Mouse (Mus musculus) G1E (cell line): ENCODE data around the gene Coasy. TPM values are rescaled to one million over a fixed set of nuclear protein-coding genes. Genes with fewer than 3 reads are reported as not detected.
A peak's percentile ranks its signal among the peaks of the same experiment; 100 is the strongest.

Experiments used
- ATAC-seq: 2 replicates; pipeline ENCODE4 v1.8.0; 2016; ENCODE audit warnings: mild to moderate bottlenecking; ENCODE audit not compliant: insufficient number of reproducible peaks, poor library complexity, low FRiP score, severe bottlenecking; ENCODE audit errors: extremely low read depth
- DNase-seq: peaks from one replicate; pipeline ENCODE4 v3.0.0; 2012; ENCODE audit warnings: low spot score
- H3K27me3 ChIP-seq: 2 replicates; pipeline ENCODE4 v1.6.1; 2012; ENCODE audit warnings: mild to moderate bottlenecking, low read length, inconsistent platforms; ENCODE audit not compliant: insufficient read depth
- H3K36me3 ChIP-seq: replicated peaks from 2 replicates; pipeline ENCODE3; 2012; ENCODE audit warnings: mild to moderate bottlenecking, inconsistent platforms
- H3K4me1 ChIP-seq: 2 replicates; pipeline ENCODE4 v1.6.1; 2012; ENCODE audit warnings: low read depth, low read length, inconsistent platforms, mixed read lengths; ENCODE audit not compliant: insufficient read depth
- H3K4me3 ChIP-seq: 2 replicates; pipeline ENCODE4 v1.5.1; 2012; ENCODE audit warnings: low read depth, mild to moderate bottlenecking, inconsistent platforms, low read length, moderate library complexity, mixed read lengths
- H3K9me3 ChIP-seq: replicated peaks from 2 replicates; pipeline ENCODE4 v1.6.1; 2012; ENCODE audit warnings: inconsistent platforms
- CTCF ChIP-seq: IDR thresholded peaks from 2 replicates; pipeline ENCODE4 v1.5.1; 2012; ENCODE audit warnings: low read depth, low read length, inconsistent platforms, mixed read lengths
- GATA1 ChIP-seq: IDR thresholded peaks from 2 replicates; pipeline ENCODE4 v1.6.1; 2012; ENCODE audit warnings: borderline replicate concordance, low read length, inconsistent platforms, mixed read lengths
- GATA2 ChIP-seq: IDR thresholded peaks from 2 replicates; pipeline ENCODE4 v1.6.1; 2012; ENCODE audit warnings: low read depth, low read length, inconsistent platforms, borderline replicate concordance
- POLR2AphosphoS5 ChIP-seq: IDR thresholded peaks from 2 replicates; pipeline ENCODE4 v1.6.1; 2012; ENCODE audit warnings: low read depth, low read length, inconsistent platforms; ENCODE audit not compliant: insufficient replicate concordance
- TAL1 ChIP-seq: conservative IDR thresholded peaks from 2 replicates; pipeline ENCODE4 v1.6.1; 2012; ENCODE audit warnings: low read depth, low read length, inconsistent platforms, mixed read lengths
- polyA plus RNA-seq: library from polyadenylated mRNA; stranded (reverse); fragments of >175 nt; gene quantifications from 2 replicates; pipeline ENCODE4 v1.2.3, GENCODE M21; 2012
- total RNA-seq, 2 experiments: library from RNA; stranded (forward) in 1 of 2; stranded (reverse) in 1 of 2; fragments of 200-1000 nt in 1 of 2; fragments of >200 nt in 1 of 2; fragmentation: Nextera tagmentation in 1 of 2; gene quantifications; 2 replicates each; pipeline ENCODE4 v1.2.3; 2014 to 2017

Gene Coasy
- total and polyA plus RNA-seq, 3 experiments: 26.7 to 39.3 (median 32.6) TPM

GRCm38 (mm10) chr11:101053974-101054373 is 28.4 kb upstream of the Coasy start:
- peaks cover 32% of the 10 kb centered on the region for H3K4me1 ChIP-seq
- TF ChIP-seq TAL1: no peak
- no peak for TF ChIP-seq GATA2
- no peak for TF ChIP-seq GATA1
- no peaks in the 10 kb centered on the region; the same call in 1 of the 2 replicates for H3K9me3 ChIP-seq
- H3K4me3 ChIP-seq: no peak overlapping the region
- no peak for ATAC-seq
- H3K27me3 ChIP-seq: no peaks in the 10 kb centered on the region
- no peak for DNase-seq
- H3K36me3 ChIP-seq: peaks cover 99% of the 10 kb centered on the region

- H3K27me3 ChIP-seq: no peaks in the 10 kb centered on the region
- no peak overlapping the region for H3K4me3 ChIP-seq
- peaks cover 35% of the 10 kb centered on the region for H3K4me1 ChIP-seq
- no peak for TF ChIP-seq POLR2AphosphoS5
- no peak for TF ChIP-seq GATA1
- no peaks in the 10 kb centered on the region; the same call in 1 of the 2 replicates for H3K9me3 ChIP-seq
- no peak for DNase-seq
- peaks cover 99% of the 10 kb centered on the region for H3K36me3 ChIP-seq
- ATAC-seq: no peak
These were observed 26.9 kb upstream of the Coasy start for GRCm38 (mm10) chr11:101055418-101055817.

- Histone ChIP-seq H3K4me3 (no peak overlapping the region), H3K27me3 (no peaks in the 10 kb centered on the region), H3K4me1 (peaks cover 39% of the 10 kb centered on the region), H3K9me3 (no peaks in the 10 kb centered on the region; the same call in 1 of the 2 replicates), H3K36me3 (peaks cover 97% of the 10 kb centered on the region)
- ATAC-seq (no peak), DNase-seq (no peak)
- TF ChIP-seq TAL1: no peak
These were observed 25.5 kb upstream of the Coasy start for GRCm38 (mm10) chr11:101056885-101057284.

GRCm38 (mm10) chr11:101057860-101058259 is 24.5 kb upstream of the Coasy start:
- no peak overlapping the region for H3K4me3 ChIP-seq
- peaks cover 97% of the 10 kb centered on the region for H3K36me3 ChIP-seq
- TF ChIP-seq CTCF (peak; percentile 39; the same call in 1 of the 2 replicates), GATA1 (no peak)
- no peaks in the 10 kb centered on the region; the same call in 1 of the 2 replicates for H3K9me3 ChIP-seq
- ATAC-seq (no peak), DNase-seq (peak; percentile 67)
- H3K4me1 ChIP-seq: peaks cover 47% of the 10 kb centered on the region
- no peaks in the 10 kb centered on the region for H3K27me3 ChIP-seq

GRCm38 (mm10) chr11:101058726-101059125 is 23.6 kb upstream of the Coasy start:
- no peak for DNase-seq
- H3K4me3 ChIP-seq: no peak overlapping the region
- ATAC-seq: no peak
- H3K27me3 ChIP-seq: no peaks in the 10 kb centered on the region
- no peak for TF ChIP-seq POLR2AphosphoS5
- TF ChIP-seq GATA2: no peak
- no peak for TF ChIP-seq TAL1
- no peak for TF ChIP-seq GATA1
- no peak for TF ChIP-seq CTCF
- peaks cover 51% of the 10 kb centered on the region for H3K4me1 ChIP-seq
- no peaks in the 10 kb centered on the region; the same call in 1 of the 2 replicates for H3K9me3 ChIP-seq
- peaks cover 97% of the 10 kb centered on the region for H3K36me3 ChIP-seq

GRCm38 (mm10) chr11:101059473-101059872 is 22.9 kb upstream of the Coasy start:
- Histone ChIP-seq H3K27me3 (no peaks in the 10 kb centered on the region), H3K36me3 (peaks cover 90% of the 10 kb centered on the region), H3K9me3 (no peaks in the 10 kb centered on the region), H3K4me1 (peaks cover 58% of the 10 kb centered on the region), H3K4me3 (no peak overlapping the region)
- DNase-seq (no peak), ATAC-seq (no peak)
- TF ChIP-seq GATA2 (no peak), TAL1 (no peak), CTCF (no peak), POLR2AphosphoS5 (no peak), GATA1 (no peak)

GRCm38 (mm10) chr11:101060126-101060525 is 22.2 kb upstream of the Coasy start:
- Histone ChIP-seq H3K4me1 (peaks cover 59% of the 10 kb centered on the region), H3K4me3 (no peak overlapping the region), H3K9me3 (no peaks in the 10 kb centered on the region), H3K36me3 (peaks cover 85% of the 10 kb centered on the region), H3K27me3 (no peaks in the 10 kb centered on the region)
- TF ChIP-seq GATA2 (no peak), POLR2AphosphoS5 (no peak), CTCF (no peak), TAL1 (no peak), GATA1 (no peak)
- no peak for DNase-seq
- ATAC-seq: no peak
